Mouse (Mus musculus) ovary, postnatal 36 days (tissue): ENCODE data around the gene Ipo11.

Source experiments
- DNase-seq: peaks from one replicate; pipeline ENCODE4 v3.0.0; 2022; ENCODE audit warnings: low spot score, mixed read lengths

Gene Ipo11

GRCm38 (mm10) chr13:106904637-106905036 lies 32.1 kb downstream of the Ipo11 start:
- no peak for DNase-seq

- no peak for DNase-seq
Observed at GRCm38 (mm10) chr13:106894284-106894683, 42.5 kb downstream of the Ipo11 start.

GRCm38 (mm10) chr13:106893701-106894100 lies 43.1 kb downstream of the Ipo11 start:
- DNase-seq = no peak

DNA sequence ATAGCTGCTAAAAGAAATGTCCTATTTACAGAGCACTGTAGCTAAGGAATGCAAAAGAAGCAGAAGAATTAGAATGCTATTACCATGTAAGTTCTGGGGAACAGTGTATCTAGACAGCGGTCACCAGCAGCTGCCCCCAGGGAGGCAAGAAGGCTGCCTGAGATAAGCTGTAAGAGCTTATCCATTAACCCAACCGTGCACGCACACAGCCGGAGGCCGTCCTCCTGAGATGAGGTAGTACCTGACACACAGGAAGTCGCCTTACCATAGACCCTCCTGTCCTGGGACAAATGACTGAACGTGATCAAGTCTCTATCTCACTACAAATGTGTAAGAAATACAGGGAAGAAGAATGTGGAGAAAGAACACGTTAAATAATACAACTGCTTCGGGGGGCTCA lies 43.6 kb downstream of the Ipo11 start:
- DNase-seq = no peak

DNA sequence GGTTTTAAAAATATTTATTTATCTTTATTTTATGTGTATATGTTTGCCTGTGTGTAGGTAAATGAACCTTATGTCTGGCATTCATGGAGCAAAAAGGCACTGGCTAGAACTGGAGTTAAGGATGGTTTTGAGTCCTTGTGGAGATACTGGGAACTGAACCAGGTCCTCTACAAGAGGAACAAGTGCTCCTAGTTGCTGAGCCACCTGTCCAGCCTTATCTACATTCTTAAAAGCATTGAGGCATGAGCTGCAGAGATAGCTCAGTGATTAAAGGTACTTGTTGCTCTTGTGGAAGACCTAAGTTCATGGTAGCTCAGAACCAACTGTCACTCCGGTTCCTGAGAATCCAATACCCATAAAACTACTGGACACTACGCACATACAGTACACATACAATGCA lies 49.4 kb downstream of the Ipo11 start:
- DNase-seq = no peak

GRCm38 (mm10) chr13:106884249-106884648 lies 52.5 kb downstream of the Ipo11 start:
- DNase-seq = no peak

- no peak for DNase-seq
Observed at GRCm38 (mm10) chr13:106876278-106876677, 60.5 kb downstream of the Ipo11 start.

- no peak for DNase-seq
Observed at GRCm38 (mm10) chr13:106865547-106865946, 71.2 kb downstream of the Ipo11 start.

DNA sequence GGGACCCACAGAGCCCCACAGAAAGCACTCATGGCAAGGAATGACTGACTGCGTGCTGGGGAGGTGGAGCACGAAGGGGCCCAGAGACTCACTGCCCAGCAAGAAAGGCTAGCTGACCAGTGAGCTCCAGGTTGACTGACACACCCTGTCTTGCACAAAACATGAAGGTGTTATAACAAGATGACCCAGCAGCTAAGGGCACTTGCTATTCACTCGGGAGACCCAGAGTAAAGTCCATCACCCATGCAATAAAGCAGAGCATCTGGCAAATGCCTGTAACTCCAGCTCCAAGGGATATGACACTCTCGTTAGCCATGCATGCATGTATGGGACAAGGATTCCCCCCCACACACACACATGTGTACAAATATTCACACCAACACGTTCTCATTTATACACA lies 78.0 kb downstream of the Ipo11 start:
- DNase-seq = no peak

DNA sequence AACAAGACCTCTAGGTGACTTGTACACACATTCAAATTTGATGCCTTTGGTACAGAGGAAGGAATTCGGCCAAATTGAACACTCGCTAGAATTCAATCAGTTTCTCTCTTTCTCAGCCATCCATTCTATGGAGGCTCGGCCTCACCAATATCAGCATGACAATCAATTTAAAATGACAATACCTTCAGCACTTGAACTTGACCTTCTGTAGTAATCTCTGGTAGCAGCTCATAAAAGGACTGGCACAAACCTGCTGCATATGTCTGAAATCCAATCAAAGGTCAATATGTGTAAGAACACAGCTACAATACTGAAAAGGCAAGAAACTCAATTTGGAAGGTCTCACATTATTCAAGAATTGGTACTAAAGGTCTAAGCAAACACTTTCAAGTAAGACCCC lies 80.2 kb downstream of the Ipo11 start:
- DNase-seq = no peak

DNA sequence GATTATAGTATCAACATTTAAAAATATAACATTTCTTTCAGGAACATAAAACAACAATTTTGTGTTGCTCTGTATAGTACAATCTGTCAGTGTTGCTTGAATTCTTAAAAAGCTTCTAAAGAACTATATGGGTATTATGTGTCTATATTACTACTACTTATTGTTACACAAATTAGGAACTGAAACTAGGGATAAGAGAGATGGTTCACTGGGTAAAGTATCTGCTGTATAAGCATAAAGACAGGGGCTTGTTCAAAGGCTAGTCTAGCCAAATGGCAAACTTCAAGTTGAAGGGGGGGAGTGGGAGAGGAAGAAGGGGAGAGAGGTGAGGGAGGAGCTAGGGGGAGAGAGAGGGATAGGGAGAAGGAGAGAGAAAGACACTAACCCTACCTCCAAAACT lies 89.2 kb downstream of the Ipo11 start:
- DNase-seq = no peak

GRCm38 (mm10) chr13:106844928-106845327 lies 91.8 kb downstream of the Ipo11 start:
- no peak for DNase-seq

- DNase-seq = no peak
Observed at GRCm38 (mm10) chr13:106842542-106842941, 94.2 kb downstream of the Ipo11 start.

DNA sequence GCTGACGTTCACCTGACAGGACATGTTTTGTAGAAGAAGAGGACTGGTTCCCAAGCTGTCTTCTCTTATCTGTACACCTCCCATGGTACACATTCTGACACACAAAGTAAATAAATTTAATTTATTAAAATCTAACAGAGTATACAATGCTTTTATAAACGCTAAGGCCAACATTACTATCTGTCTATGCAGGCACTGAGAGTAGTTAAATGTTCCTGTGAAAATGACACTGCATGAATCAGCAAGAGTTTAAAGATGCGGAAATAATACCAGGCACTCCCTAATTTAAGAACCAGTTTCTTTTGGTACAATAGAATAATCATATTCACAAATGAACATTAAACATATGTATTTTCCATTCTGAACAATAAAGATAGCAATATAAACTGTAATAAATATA lies 98.0 kb downstream of the Ipo11 start:
- DNase-seq = no peak

GRCm38 (mm10) chr13:106836527-106836879 lies 100.3 kb downstream of the Ipo11 start:
- DNase-seq = no peak

DNA sequence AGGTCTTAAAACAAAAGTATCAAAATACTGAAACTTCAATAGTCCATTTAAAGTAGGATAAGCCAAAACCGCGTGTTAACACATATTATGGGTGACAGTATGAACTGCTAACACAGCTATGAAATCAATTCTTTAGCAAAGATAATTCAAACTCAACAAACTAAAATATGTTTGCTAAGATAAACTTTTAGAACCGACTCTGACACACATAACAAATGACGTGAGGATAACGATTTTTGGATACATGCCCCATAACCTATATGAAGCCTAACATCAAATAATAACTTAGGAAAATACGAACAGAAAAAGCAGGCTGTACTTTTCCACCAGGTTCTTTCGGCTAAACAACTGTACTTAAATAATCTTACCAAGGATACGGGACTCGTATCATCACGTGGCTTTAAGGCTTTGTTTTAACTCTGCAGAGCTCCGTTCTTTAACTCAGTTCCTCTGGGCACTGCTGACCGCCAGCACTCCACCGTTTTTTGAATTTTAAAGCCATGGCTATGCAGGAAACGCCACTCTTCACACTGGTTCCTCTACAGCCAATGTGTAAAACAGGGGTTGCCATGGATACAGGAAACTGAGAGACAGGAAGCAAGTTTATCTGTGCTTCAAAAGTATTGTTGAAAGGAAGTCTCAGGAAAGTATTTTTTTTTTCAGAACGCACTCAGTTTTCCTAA lies 100.8 kb downstream of the Ipo11 start:
- DNase-seq = no peak

GRCm38 (mm10) chr13:106830029-106830428 lies 106.7 kb downstream of the Ipo11 start:
- DNase-seq = no peak

DNA sequence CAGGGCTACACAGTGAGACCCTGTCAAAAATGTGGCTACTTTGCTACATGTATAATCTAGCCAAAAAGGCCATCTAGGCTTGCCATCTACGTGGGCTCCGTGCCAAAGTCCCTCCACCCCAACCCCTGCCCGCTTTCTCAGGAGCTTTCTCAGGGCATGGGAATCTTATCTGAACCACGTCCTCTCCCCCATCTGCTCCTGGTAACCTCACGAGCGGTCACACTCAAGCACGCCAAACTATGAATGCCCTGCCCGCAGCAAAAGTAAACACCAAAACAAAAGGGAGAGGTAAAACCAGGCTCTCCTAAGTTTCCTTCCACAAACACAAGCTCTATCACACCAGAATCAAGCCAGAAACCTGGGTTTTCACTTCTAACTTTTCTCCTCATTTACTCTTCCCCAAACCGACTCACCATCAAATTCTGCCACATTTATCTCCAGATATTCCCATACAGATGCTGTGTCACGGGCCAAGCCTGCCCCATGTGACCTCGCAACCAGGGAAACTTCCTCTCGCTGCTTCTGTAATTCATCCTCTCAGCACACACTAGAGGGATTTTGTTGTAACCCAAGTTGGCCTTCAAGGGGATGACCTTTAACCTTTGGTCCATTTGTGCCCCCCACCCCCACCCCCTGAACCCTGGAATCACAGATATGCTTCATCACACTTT lies 107.3 kb downstream of the Ipo11 start:
- no peak for DNase-seq

DNA sequence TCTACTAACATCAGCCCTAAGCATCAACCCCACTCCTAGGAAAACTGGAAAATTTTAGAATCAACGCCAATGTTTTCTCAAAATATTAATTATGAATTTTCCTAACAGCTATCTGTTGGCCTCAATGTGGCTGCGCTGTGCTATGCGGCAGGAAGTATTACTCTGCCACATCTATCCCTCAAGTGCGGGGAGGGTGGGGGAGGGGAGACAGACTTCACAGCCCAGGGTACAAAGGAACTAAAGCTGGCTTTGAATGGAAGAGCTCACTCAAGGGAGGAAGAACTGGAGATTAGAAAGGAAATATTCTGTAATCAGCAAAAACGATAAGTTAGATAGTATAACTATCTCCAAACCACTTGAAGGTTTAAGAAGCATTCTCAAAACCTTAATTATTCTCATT lies 111.1 kb downstream of the Ipo11 start:
- no peak for DNase-seq

GRCm38 (mm10) chr13:106823875-106824191 lies 112.9 kb downstream of the Ipo11 start:
- no peak for DNase-seq

GRCm38 (mm10) chr13:106823121-106823874 lies 113.5 kb downstream of the Ipo11 start:
- DNase-seq = no peak

GRCm38 (mm10) chr13:106820149-106820548 lies 116.6 kb downstream of the Ipo11 start:
- DNase-seq = no peak

- DNase-seq = no peak
Observed at GRCm38 (mm10) chr13:106819749-106820148, 117.0 kb downstream of the Ipo11 start.
